Mouse (Mus musculus): ENCODE data around the gene Fcor. TPM values are rescaled to one million over a fixed set of nuclear protein-coding genes. Genes with fewer than 3 reads are reported as not detected.
A peak's percentile ranks its signal among the peaks of the same experiment; 100 is the strongest.

The Fcor gene
- polyA plus RNA-seq, 1 experiment: 6.8 TPM

GRCm38 (mm10) chr8:3646824-3647531 is 25.2 kb downstream of the Fcor start:
- no peak for DNase-seq (ENCODE audit: low read depth)
- no peak for TF ChIP-seq POLR2A (IDR thresholded peaks at IDR 0.05; ENCODE audit: borderline replicate concordance, extremely low read depth, insufficient read depth, insufficient read length, poor library complexity, severe bottlenecking)
- TF ChIP-seq CTCF (IDR thresholded peaks at IDR 0.05; ENCODE audit: borderline replicate concordance, extremely low read depth, insufficient read depth, insufficient read length): no peak

GRCm38 (mm10) chr8:3645804-3646203 is 26.4 kb downstream of the Fcor start:
- DNase-seq (ENCODE audit: low read depth): no peak
- TF ChIP-seq CTCF (IDR thresholded peaks at IDR 0.05; ENCODE audit: borderline replicate concordance, extremely low read depth, insufficient read depth, insufficient read length): no peak
- no peak for TF ChIP-seq POLR2A (IDR thresholded peaks at IDR 0.05; ENCODE audit: borderline replicate concordance, extremely low read depth, insufficient read depth, insufficient read length, poor library complexity, severe bottlenecking)

GRCm38 (mm10) chr8:3631478-3631875 is 40.7 kb downstream of the Fcor start:
- DNase-seq (ENCODE audit: low read depth): no peak

GRCm38 (mm10) chr8:3630647-3631477 is 41.3 kb downstream of the Fcor start, which contains the start of gene Stxbp2:
Stxbp2 (plus strand) TSS chr8:3630955.
- TF ChIP-seq POLR2A (IDR thresholded peaks at IDR 0.05; ENCODE audit: borderline replicate concordance, extremely low read depth, insufficient read depth, insufficient read length, poor library complexity, severe bottlenecking): peak; percentile 19; the same call in 1 of the 2 replicates
- no peak for TF ChIP-seq CTCF (IDR thresholded peaks at IDR 0.05; ENCODE audit: borderline replicate concordance, extremely low read depth, insufficient read depth, insufficient read length)

More at GRCm38 (mm10) chr8:3631478-3631875, 40.7 kb downstream of the Fcor start:
- no peak for TF ChIP-seq CTCF (IDR thresholded peaks at IDR 0.05; ENCODE audit: borderline replicate concordance, extremely low read depth, insufficient read depth, insufficient read length)

GRCm38 (mm10) chr8:3628014-3628413 is 44.1 kb downstream of the Fcor start:
- peak; percentile 43; the same call in 1 of the 2 replicates for TF ChIP-seq CTCF (IDR thresholded peaks at IDR 0.05; ENCODE audit: borderline replicate concordance, extremely low read depth, insufficient read depth, insufficient read length)
- TF ChIP-seq POLR2A (IDR thresholded peaks at IDR 0.05; ENCODE audit: borderline replicate concordance, extremely low read depth, insufficient read depth, insufficient read length, poor library complexity, severe bottlenecking): no peak
- peak; percentile 36 for DNase-seq (ENCODE audit: low read depth)

More at GRCm38 (mm10) chr8:3630647-3631477, 41.3 kb downstream of the Fcor start, which contains the start of gene Stxbp2:
- peak; percentile 73 for DNase-seq (ENCODE audit: low read depth)

GRCm38 (mm10) chr8:3626971-3627370 is 45.2 kb downstream of the Fcor start:
- no peak for DNase-seq (ENCODE audit: low read depth)
- TF ChIP-seq CTCF (IDR thresholded peaks at IDR 0.05; ENCODE audit: borderline replicate concordance, extremely low read depth, insufficient read depth, insufficient read length) (no peak), POLR2A (IDR thresholded peaks at IDR 0.05; ENCODE audit: borderline replicate concordance, extremely low read depth, insufficient read depth, insufficient read length, poor library complexity, severe bottlenecking) (no peak)

- TF ChIP-seq POLR2A (IDR thresholded peaks at IDR 0.05; ENCODE audit: borderline replicate concordance, extremely low read depth, insufficient read depth, insufficient read length, poor library complexity, severe bottlenecking) (no peak), CTCF (IDR thresholded peaks at IDR 0.05; ENCODE audit: borderline replicate concordance, extremely low read depth, insufficient read depth, insufficient read length) (no peak)
- DNase-seq (ENCODE audit: low read depth): no peak
These were observed 46.7 kb downstream of the Fcor start, which contains the start of gene Pcp2 for GRCm38 (mm10) chr8:3625445-3625844. Pcp2 (minus strand) TSS chr8:3625545.

GRCm38 (mm10) chr8:3622119-3622518 is 50.0 kb downstream of the Fcor start:
- no peak for DNase-seq (ENCODE audit: low read depth)
- no peak for TF ChIP-seq CTCF (IDR thresholded peaks at IDR 0.05; ENCODE audit: borderline replicate concordance, extremely low read depth, insufficient read depth, insufficient read length)
- TF ChIP-seq POLR2A (IDR thresholded peaks at IDR 0.05; ENCODE audit: borderline replicate concordance, extremely low read depth, insufficient read depth, insufficient read length, poor library complexity, severe bottlenecking): no peak

- peak; percentile 100 for DNase-seq (ENCODE audit: low read depth)
- TF ChIP-seq POLR2A (IDR thresholded peaks at IDR 0.05; ENCODE audit: borderline replicate concordance, extremely low read depth, insufficient read depth, insufficient read length, poor library complexity, severe bottlenecking): peak; percentile 42; the same call in 1 of the 2 replicates
- TF ChIP-seq CTCF (IDR thresholded peaks at IDR 0.05; ENCODE audit: borderline replicate concordance, extremely low read depth, insufficient read depth, insufficient read length): no peak
These were observed 50.8 kb downstream of the Fcor start, which contains the start of the genes Xab2 and Pet100 for GRCm38 (mm10) chr8:3621199-3621970. Xab2 (minus strand) TSS chr8:3621316. Pet100 (plus strand) TSS chr8:3621548.

Other genes with a start within 250 kb of the Fcor start
- gene Pex11g, start 204.7 kb downstream of the Fcor start, polyA plus RNA-seq (2012; rRNA removed): 4.3 and 4.9 TPM in 2 replicates
- gene Tex45, start 201.5 kb downstream of the Fcor start, polyA plus RNA-seq (2012; rRNA removed): 0.37 and 0.49 TPM in 2 replicates
- gene Zfp358, start 179.2 kb downstream of the Fcor start, polyA plus RNA-seq (2012; rRNA removed): 154 and 176 TPM in 2 replicates
- gene Mcoln1, start 171.9 kb downstream of the Fcor start, polyA plus RNA-seq (2012; rRNA removed): 230 and 313 TPM in 2 replicates
- 46.2 and 54.9 TPM in 2 replicates for gene Pnpla6, start 157.0 kb downstream of the Fcor start, polyA plus RNA-seq (2012; rRNA removed)
- 0.72 and 1.1 TPM in 2 replicates for gene C330021F23Rik, start 104.4 kb downstream of the Fcor start, polyA plus RNA-seq (2012; rRNA removed)
- gene Camsap3, start 85.1 kb downstream of the Fcor start, polyA plus RNA-seq (2012; rRNA removed): 58.4 and 86.3 TPM in 2 replicates
- 69.0 and 93.1 TPM in 2 replicates for gene Xab2, start 51.0 kb downstream of the Fcor start, polyA plus RNA-seq (2012; rRNA removed)
- 36.1 and 41.5 TPM in 2 replicates for gene Pet100, start 50.8 kb downstream of the Fcor start, polyA plus RNA-seq (2012; rRNA removed)
- 1.0 and 2.5 TPM in 2 replicates for gene Pcp2, start 46.8 kb downstream of the Fcor start, polyA plus RNA-seq (2012; rRNA removed)
- 117 and 254 TPM in 2 replicates for gene Stxbp2, start 41.4 kb downstream of the Fcor start, polyA plus RNA-seq (2012; rRNA removed)
- gene Retn, start 16.6 kb downstream of the Fcor start, polyA plus RNA-seq (2012; rRNA removed): 0.34 and 0.52 TPM in 2 replicates
- gene Mcemp1, start 6.6 kb downstream of the Fcor start, polyA plus RNA-seq (2012; rRNA removed): 0.11 and 0.29 TPM in 2 replicates
- 57.5 and 60.9 TPM in 2 replicates for gene Trappc5, start 3.9 kb upstream of the Fcor start, polyA plus RNA-seq (2012; rRNA removed)
- gene Fcer2a, start 21.8 kb upstream of the Fcor start, polyA plus RNA-seq (2012; rRNA removed): not detected in 2 replicates
- gene Clec4g, start 48.3 kb upstream of the Fcor start, polyA plus RNA-seq (2012; rRNA removed): not detected in 2 replicates
- gene Cd209a, start 76.6 kb upstream of the Fcor start, polyA plus RNA-seq (2012; rRNA removed): 0.12 TPM in 1 of 2 replicates, not detected in the other
- not detected in 2 replicates for gene Cd209e, start 181.9 kb upstream of the Fcor start, polyA plus RNA-seq (2012; rRNA removed)
- not detected in 2 replicates for gene Cd209d, start 206.2 kb upstream of the Fcor start, polyA plus RNA-seq (2012; rRNA removed)

All from brain, embryonic 14.5 days (tissue).